Mouse (Mus musculus) limb, embryonic 13.5 days (tissue): Measurements from ENCODE around the gene Ezh2. TPM values are rescaled to one million over a fixed set of nuclear protein-coding genes. Genes with fewer than 3 reads are reported as not detected.
"Not testable (repeated sequence)": the region's sequence is repeated elsewhere in the genome, so short reads cannot be mapped to it uniquely, and the experiment has no call there.

ENCODE experiments used
- ATAC-seq: fragments of 200-750 bp; cut with Nextera tagmentation; 2 replicates; pipeline ENCODE4 v1.8.0; 2017; ENCODE audit warnings: low read depth, moderate number of reproducible peaks, moderate TSS enrichment; ENCODE audit not compliant: low FRiP score
- H3K27ac ChIP-seq: fragments of 300-500 bp; sonication (generic); 2 replicates; pipeline ENCODE4 v1.5.1; 2015; ENCODE audit warnings: inconsistent platforms, mild to moderate bottlenecking, moderate library complexity
- H3K27me3 ChIP-seq: fragments of 300-500 bp; sonication (generic); 2 replicates; pipeline ENCODE4 v1.6.1; 2015; ENCODE audit warnings: mild to moderate bottlenecking, inconsistent platforms
- H3K36me3 ChIP-seq: fragments of 300-500 bp; sonication (generic); 2 replicates; pipeline ENCODE4 v1.6.1; 2015; ENCODE audit warnings: inconsistent platforms, mild to moderate bottlenecking, moderate library complexity
- H3K4me1 ChIP-seq: fragments of 300-500 bp; sonication (generic); 2 replicates; pipeline ENCODE4 v1.6.1; 2015; ENCODE audit warnings: inconsistent platforms
- H3K4me2 ChIP-seq: fragments of 300-500 bp; sonication (generic); replicated peaks from 2 replicates; pipeline ENCODE4 v1.6.1; 2015; ENCODE audit warnings: inconsistent platforms, mild to moderate bottlenecking, moderate library complexity
- H3K4me3 ChIP-seq: fragments of 300-500 bp; sonication (generic); 2 replicates; pipeline ENCODE4 v1.5.1; 2015; ENCODE audit warnings: moderate library complexity, mild to moderate bottlenecking, inconsistent platforms
- H3K9ac ChIP-seq: fragments of 300-500 bp; sonication (generic); 2 replicates; pipeline ENCODE4 v1.6.1; 2015; ENCODE audit warnings: mild to moderate bottlenecking, inconsistent platforms
- H3K9me3 ChIP-seq: fragments of 300-500 bp; sonication (generic); 2 replicates; pipeline ENCODE4 v1.6.1; 2016; ENCODE audit warnings: inconsistent platforms
- WGBS: fragments of 180-500 bp; shearing (Covaris S2); methylation state at CpG from one replicate; pipeline ENCODE4 v1.1.7; 2015; 5-methylcytosine and 5-hydroxymethylcytosine counted together
- polyA plus RNA-seq: library from polyadenylated mRNA; unstranded; fragments of >200 nt; fragmentation: Nextera tagmentation; extraction: Ambion mirVana; gene quantifications from 2 replicates; pipeline ENCODE4 v1.2.1, GENCODE M21; 2015

Ezh2 gene
- polyA plus RNA-seq, 1 experiment from 2014 or later, result 141 TPM

DNA sequence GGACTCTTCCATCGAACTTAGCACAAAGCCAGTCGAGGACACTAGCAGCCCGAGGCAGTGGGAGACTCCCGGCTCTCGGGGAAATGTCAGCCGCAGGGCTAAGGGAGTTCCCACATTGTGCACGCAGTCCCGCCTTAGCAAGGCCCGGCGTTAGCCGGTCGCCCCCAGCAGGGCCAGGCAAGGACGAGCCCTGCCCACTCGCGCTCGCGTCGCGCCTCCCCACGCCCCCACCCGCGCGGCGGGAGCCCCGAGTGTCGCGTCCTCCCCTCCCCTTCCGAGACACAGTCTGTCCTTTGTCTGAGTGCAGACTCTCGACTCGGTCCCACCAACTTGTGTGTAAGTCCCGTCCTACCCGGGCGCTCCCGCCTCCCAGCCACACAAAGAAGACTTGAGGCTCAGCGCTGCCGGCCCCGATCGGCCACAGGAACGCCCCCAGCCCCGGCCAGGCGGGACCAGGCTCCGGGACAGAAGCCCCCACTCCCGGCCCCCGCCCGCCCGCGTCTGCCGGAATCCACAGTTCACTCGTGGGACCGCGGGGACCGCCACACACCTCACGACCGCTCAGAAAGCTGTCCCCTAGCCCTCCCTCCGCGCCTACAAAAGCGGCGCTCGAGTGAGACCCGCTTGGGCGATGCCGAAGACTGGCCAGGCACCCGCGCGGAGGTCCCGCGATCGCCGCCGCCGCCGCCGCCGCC lies 853 bp downstream of the Ezh2 start:
- Histone ChIP-seq H3K9ac (peak overlapping the region; percentile 99), H3K36me3 (no peaks in the 10 kb centered on the region), H3K4me2 (peak overlapping the region; percentile 82), H3K27me3 (no peaks in the 10 kb centered on the region), H3K4me1 (peaks cover 25% of the 10 kb centered on the region), H3K9me3 (no peaks in the 10 kb centered on the region), H3K27ac (peak overlapping the region; percentile 99), H3K4me3 (peak overlapping the region; percentile 89)
- WGBS, result under 1% methylated on average over 64 of the region's 74 CpGs
- peak; percentile 68 for ATAC-seq

DNA sequence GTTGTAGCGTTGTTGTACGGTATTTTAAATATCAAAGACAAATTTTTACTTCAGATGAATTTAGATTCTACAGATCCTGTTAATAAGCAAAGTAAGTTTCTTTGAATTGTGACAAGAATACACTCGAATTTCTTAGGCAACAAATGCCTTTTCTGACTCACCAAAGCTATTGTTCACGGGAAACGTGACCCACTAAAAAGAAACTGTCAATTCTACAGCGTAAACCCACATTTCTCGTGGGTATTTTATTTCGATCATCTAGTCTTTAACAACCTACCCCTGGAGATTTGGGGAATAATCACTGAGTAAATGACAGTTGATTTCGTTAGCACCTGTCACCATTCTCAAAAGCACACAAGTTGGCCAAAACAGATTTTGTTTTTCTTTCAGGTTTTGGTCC lies 1.6 kb downstream of the Ezh2 start:
- Histone ChIP-seq H3K27me3 (no peaks in the 10 kb centered on the region), H3K4me1 (peaks cover 32% of the 10 kb centered on the region), H3K9me3 (no peaks in the 10 kb centered on the region), H3K27ac (peak overlapping the region; percentile 99), H3K36me3 (no peaks in the 10 kb centered on the region), H3K4me2 (peak overlapping the region; percentile 82), H3K4me3 (peak overlapping the region; percentile 89), H3K9ac (peak overlapping the region; percentile 99)
- no peak for ATAC-seq
- WGBS, result 8% methylated on average over 9 of the region's 9 CpGs

DNA sequence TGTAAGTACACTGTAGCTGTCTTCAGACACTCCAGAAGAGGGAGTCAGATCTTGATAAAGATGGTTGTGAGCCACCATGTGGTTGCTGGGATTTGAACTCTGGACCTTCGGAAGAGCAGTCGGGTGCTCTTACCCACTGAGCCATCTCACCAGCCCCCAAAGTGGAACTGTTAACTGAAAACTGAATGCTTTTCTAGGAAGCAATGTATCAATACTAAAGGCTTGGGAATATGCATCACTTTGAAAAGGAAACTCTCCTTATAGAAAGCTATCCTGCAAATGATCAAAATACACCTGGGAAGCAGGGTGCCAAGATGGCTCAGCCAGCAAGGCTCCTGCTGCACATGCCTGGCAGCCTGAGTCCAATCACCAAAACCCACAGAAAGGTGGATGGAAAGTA lies 7.8 kb downstream of the Ezh2 start:
- WGBS, result 91% methylated on average over 2 of the region's 2 CpGs
- not testable (repeated sequence) for H3K36me3 ChIP-seq, H3K27me3 ChIP-seq, ATAC-seq, H3K9me3 ChIP-seq, H3K4me3 ChIP-seq, H3K27ac ChIP-seq, H3K9ac ChIP-seq, H3K4me2 ChIP-seq
- peaks cover 23% of the 10 kb centered on the region for H3K4me1 ChIP-seq

DNA sequence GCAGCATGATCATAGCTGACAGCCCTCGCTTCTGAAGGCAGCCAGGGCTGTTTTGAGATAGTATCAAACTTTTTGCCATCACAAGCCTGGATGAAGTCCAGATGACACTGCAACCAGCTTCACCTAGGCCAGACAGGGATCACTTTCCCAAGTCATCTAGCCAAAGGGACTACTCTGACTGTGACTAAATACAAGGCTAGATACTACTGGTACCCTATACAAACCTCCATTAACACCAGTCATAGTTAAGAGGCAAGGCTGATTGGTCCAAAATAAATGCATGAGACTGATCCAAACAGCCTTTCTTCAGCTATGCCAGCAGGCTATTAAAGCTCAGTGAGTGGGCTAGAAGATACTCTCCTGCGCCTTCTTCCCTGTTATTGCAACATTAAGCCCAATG lies 22.3 kb downstream of the Ezh2 start:
- ATAC-seq, result no peak
- peaks cover 42% of the 10 kb centered on the region for H3K36me3 ChIP-seq
- H3K27me3 ChIP-seq, result no peaks in the 10 kb centered on the region
- H3K9me3 ChIP-seq, result no peaks in the 10 kb centered on the region
- no peak overlapping the region for H3K27ac ChIP-seq
- no peaks in the 10 kb centered on the region for H3K4me1 ChIP-seq
- no peak overlapping the region for H3K4me2 ChIP-seq
- no peak overlapping the region for H3K4me3 ChIP-seq
- no peak overlapping the region for H3K9ac ChIP-seq
- WGBS, result 93% methylated on average over 2 of the region's 2 CpGs

DNA sequence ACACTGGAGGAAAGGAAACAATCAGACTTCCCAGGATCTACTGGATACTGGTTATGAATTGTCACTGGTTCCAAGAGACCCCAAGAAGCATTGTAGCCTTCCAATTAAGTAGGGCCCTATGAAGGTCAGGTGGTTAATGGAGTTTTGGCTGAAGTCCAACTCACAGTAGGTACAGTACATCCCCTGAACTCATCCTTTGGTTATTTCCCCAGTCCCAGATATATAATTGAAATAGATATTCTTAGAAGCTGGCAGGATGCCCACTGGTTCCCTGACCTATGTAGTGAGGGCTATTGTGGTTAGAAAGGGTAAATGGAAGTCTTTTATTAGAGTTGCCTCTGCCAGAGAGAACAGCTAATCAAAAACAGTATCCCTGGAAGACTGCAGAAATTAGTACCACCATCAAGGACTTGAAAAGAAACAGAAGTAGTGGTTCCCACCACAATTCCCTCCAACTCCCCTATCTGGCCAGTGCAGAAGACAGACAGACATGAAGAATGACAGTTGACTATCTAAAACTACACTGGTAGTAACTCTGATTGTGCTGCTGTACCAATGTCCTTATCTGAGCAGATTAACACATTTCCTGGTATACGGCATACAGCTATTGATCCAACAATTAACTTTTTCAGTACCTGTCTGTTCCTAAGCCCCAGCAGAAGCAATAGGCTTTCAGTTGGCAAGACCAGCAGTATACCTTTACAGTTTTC lies 29.7 kb downstream of the Ezh2 start:
- no peaks in the 10 kb centered on the region for H3K4me1 ChIP-seq
- no peaks in the 10 kb centered on the region for H3K9me3 ChIP-seq
- H3K4me3 ChIP-seq, result no peak overlapping the region
- 92% methylated on average over 1 of the region's 1 CpGs for WGBS
- ATAC-seq, result no peak
- peaks cover 74% of the 10 kb centered on the region for H3K36me3 ChIP-seq
- no peak overlapping the region for H3K27ac ChIP-seq
- no peak overlapping the region for H3K9ac ChIP-seq
- no peaks in the 10 kb centered on the region for H3K27me3 ChIP-seq
- no peak overlapping the region for H3K4me2 ChIP-seq

DNA sequence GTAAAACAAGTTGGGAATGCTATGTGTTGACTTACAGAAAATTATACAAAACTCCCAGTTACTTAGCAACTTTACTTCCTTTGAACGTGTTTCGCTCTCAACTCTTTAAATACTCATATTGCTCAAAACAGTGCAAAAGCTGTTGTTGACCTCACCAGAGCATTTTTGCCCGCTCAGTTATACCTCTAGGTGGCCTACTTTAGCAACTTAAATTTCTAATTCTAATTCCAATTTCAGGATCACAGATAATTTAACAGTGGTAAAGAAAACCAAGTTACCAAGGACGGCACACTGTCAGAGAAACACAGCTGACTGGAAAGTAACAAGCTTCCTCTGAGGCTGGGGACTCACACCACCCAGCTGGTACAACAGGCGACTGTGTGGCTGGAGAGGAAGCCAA lies 33.7 kb downstream of the Ezh2 start:
- WGBS, result 89% methylated on average over 5 of the region's 5 CpGs
- Histone ChIP-seq H3K9me3 (no peaks in the 10 kb centered on the region), H3K4me1 (no peaks in the 10 kb centered on the region), H3K4me3 (no peak overlapping the region), H3K36me3 (peaks cover 65% of the 10 kb centered on the region), H3K4me2 (no peak overlapping the region), H3K27ac (no peak overlapping the region), H3K27me3 (no peaks in the 10 kb centered on the region), H3K9ac (no peak overlapping the region)
- ATAC-seq, result no peak

DNA sequence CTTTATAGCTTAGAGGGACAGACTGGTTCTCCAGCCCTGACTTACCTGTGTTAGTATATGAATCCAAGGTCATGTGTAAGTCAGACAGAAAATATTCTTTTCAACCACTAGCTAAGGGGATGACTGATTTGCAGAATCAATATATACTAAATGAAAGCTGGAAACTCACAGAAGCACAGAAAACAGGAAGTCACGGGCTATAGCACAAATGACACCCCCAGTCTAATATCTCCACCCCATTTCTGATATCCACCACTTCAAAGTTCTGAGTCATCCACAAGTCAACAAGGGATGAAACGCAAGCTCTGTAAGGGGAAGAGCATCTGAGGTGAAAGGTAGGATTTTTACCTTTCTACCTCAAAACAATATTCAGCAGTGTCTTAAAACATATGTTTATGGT lies 34.3 kb downstream of the Ezh2 start:
- peaks cover 65% of the 10 kb centered on the region for H3K36me3 ChIP-seq

DNA sequence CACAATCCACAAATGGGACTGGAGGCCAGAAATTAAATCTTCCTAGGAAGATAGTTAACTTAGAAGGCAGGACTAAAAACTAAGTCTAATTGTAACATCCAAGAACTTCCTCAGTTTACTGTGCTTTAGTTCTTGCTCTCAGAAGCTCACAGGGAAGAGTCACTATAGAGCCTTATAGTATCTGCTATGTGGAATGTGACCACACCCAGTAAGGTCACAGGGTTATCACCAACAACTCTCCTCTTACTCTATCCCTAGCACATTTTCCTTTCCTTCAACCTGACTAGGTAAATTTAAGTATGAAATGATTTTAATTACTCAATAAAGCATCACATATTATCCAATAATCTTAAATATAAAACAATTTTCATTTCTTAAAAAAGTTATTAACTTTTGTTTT lies 34.7 kb downstream of the Ezh2 start:
- no peak overlapping the region for H3K4me3 ChIP-seq
- no peak overlapping the region for H3K4me2 ChIP-seq
- H3K27ac ChIP-seq, result no peak overlapping the region
- H3K9me3 ChIP-seq, result no peaks in the 10 kb centered on the region
- no peaks in the 10 kb centered on the region for H3K27me3 ChIP-seq
- no peaks in the 10 kb centered on the region for H3K4me1 ChIP-seq
- peaks cover 65% of the 10 kb centered on the region for H3K36me3 ChIP-seq
- ATAC-seq, result no peak
- no peak overlapping the region for H3K9ac ChIP-seq

More for the DNA sequence above, 34.3 kb downstream of the Ezh2 start:
- no peaks in the 10 kb centered on the region for H3K27me3 ChIP-seq
- 93% methylated on average over 2 of the region's 2 CpGs for WGBS
- no peaks in the 10 kb centered on the region for H3K9me3 ChIP-seq
- no peak overlapping the region for H3K9ac ChIP-seq
- no peak overlapping the region for H3K27ac ChIP-seq
- ATAC-seq, result no peak
- H3K4me2 ChIP-seq, result no peak overlapping the region
- no peak overlapping the region for H3K4me3 ChIP-seq
- H3K4me1 ChIP-seq, result no peaks in the 10 kb centered on the region

DNA sequence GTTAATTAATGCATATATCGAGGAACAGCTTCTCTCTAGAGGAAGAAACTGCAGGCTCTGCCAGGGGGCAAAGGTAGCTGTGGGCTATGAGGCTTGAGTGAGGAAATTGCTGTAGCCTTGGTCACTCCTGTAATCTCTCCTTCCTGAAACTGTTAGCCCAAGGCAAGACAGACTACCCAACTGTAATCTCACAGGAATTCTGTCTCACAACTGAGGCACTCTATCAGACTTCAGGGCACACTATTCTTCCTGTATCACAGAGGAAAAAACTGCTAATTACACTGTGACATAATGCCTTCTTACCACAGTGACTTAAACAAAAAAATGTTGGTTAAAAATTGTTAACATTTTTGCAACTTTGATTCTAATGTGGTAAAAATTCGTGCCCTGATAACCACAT lies 35.9 kb downstream of the Ezh2 start:
- Histone ChIP-seq H3K9me3 (no peaks in the 10 kb centered on the region), H3K9ac (no peak overlapping the region), H3K27me3 (no peaks in the 10 kb centered on the region), H3K4me3 (no peak overlapping the region), H3K36me3 (peaks cover 73% of the 10 kb centered on the region), H3K4me2 (no peak overlapping the region), H3K27ac (no peak overlapping the region), H3K4me1 (no peaks in the 10 kb centered on the region)
- WGBS, result 81% methylated on average over 2 of the region's 2 CpGs
- ATAC-seq, result no peak

DNA sequence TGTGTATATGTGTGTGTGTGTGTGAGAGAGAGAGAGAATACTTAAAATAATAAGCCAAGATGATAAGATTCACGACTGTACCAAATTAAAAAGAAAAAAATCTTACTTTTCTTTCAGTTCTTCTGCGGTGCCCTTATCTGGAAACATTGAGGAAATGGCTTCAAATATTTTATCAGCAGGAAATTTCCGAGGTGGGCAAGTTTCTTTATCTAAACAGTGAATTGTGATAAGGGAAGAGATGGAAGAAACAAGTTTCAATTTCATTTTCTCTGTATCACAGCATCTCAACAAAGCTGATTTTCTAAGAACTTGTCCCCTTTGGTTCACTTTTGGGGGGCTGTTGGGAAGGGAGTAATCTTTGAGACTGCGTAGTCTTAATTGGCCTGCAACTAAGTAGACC lies 42.9 kb downstream of the Ezh2 start:
- no peak for ATAC-seq
- Histone ChIP-seq H3K4me2 (no peak overlapping the region), H3K4me3 (no peak overlapping the region), H3K36me3 (peaks cover 82% of the 10 kb centered on the region), H3K9ac (no peak overlapping the region), H3K4me1 (no peaks in the 10 kb centered on the region), H3K27ac (no peak overlapping the region), H3K9me3 (no peaks in the 10 kb centered on the region), H3K27me3 (no peaks in the 10 kb centered on the region)
- WGBS, result 95% methylated on average over 4 of the region's 4 CpGs

DNA sequence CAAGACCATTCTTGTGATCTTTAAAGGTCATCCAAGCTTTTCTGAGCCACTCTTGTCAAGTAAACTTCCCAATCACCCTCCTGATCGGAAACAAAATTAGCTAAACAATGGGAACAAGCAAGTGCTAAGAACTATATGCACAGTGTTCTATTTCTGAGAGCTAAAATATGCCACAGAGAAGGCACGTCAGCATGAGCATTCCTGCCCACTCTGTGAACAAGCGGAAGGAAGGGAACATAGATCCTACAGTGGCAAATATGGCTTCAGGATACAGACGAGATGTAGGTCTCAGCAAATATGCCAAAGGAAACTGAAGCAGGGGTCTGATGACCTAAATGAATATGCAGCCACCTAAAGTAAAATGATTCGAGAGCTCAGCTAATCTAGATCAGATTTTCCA lies 59.8 kb downstream of the Ezh2 start:
- peaks cover 67% of the 10 kb centered on the region for H3K36me3 ChIP-seq
- 93% methylated on average over 5 of the region's 5 CpGs for WGBS

DNA sequence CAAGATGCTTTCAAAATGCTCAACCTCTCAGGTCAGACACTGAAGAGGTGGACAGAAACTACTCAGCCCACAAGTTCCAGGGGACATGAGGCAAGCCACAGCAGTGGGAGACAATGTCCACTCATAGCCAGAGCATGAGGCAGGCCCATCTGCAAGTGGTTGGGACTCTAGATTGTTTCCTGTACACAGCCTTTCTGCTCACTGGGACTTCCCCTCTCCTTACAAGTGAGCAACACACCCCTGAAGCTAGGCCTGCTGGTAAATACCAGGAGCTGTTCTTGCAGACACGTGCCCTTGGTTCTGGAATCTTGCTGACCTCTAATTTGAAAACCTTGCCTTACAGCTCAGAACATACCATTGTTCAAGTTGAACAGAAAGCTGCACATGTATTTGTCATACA lies 62.6 kb downstream of the Ezh2 start:
- ATAC-seq, result no peak
- no peaks in the 10 kb centered on the region for H3K9me3 ChIP-seq
- no peaks in the 10 kb centered on the region for H3K27me3 ChIP-seq
- no peak overlapping the region for H3K4me2 ChIP-seq
- H3K4me3 ChIP-seq, result no peak overlapping the region
- H3K27ac ChIP-seq, result no peak overlapping the region
- peaks cover 85% of the 10 kb centered on the region for H3K36me3 ChIP-seq
- H3K4me1 ChIP-seq, result no peaks in the 10 kb centered on the region
- WGBS, result 71% methylated on average over 1 of the region's 1 CpGs
- no peak overlapping the region for H3K9ac ChIP-seq

More for the DNA sequence above, 59.8 kb downstream of the Ezh2 start:
- Histone ChIP-seq H3K4me3 (no peak overlapping the region), H3K9ac (no peak overlapping the region), H3K9me3 (no peaks in the 10 kb centered on the region), H3K27me3 (no peaks in the 10 kb centered on the region), H3K4me1 (no peaks in the 10 kb centered on the region), H3K4me2 (no peak overlapping the region), H3K27ac (no peak overlapping the region)
- no peak for ATAC-seq

DNA sequence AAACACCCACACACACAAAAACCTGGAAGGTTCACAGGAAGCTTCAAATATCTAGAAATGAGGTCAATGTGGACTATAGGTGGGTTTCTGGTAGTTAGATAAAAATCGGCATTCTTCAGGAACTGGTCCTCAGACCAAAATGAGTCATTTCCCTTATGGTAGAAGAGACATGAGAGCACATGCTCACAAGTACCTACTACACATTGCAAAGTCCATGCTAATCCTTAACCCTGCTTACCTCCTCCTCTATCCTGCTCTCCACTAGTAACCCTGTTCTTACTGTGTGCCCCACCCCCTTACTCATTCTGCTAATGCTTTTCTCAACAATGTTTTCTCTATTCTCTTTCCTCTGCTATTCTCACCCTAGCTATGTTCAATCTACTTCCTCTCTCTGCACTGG lies 67.5 kb downstream of the Ezh2 start:
- Histone ChIP-seq H3K27me3 (no peaks in the 10 kb centered on the region), H3K4me1 (no peaks in the 10 kb centered on the region), H3K9me3 (no peaks in the 10 kb centered on the region), H3K4me3 (no peak overlapping the region), H3K9ac (no peak overlapping the region), H3K27ac (no peak overlapping the region), H3K4me2 (no peak overlapping the region), H3K36me3 (peaks cover 93% of the 10 kb centered on the region)
- 77% methylated on average over 1 of the region's 1 CpGs for WGBS
- no peak for ATAC-seq
